Mouse (Mus musculus) activated CD4-positive, CD25-positive, alpha-beta regulatory T cell, adult 4 months (primary cell): Measurements from ENCODE around the gene Limd1. TPM values are rescaled to one million over a fixed set of nuclear protein-coding genes. Genes with fewer than 3 reads are reported as not detected.

Source experiments
- polyA plus RNA-seq, 2 experiments: library from polyadenylated mRNA; unstranded; fragments of 100-300 nt; shearing (Covaris generic); gene quantifications; one replicate each; pipeline ENCODE4 v1.2.1; 2017

Gene Limd1
- polyA plus RNA-seq, 2 experiments from 2014 or later, result 31.3 to 38.7 TPM

Other genes with a start within 250 kb of the Limd1 start
- 1 to 10 TPM in 1 of 2 experiments, under 1 TPM in 1; 0.46 to 1.2 TPM for gene Tmem158, start 217.9 kb upstream of the Limd1 start, polyA plus RNA-seq
- gene Lars2, start 111.8 kb upstream of the Limd1 start, polyA plus RNA-seq, result 1,000 to 10,000 TPM in 1 of 2 experiments, 100 to 1,000 TPM in 1; 631 to 1,180 TPM
- gene Sacm1l, start 51.1 kb downstream of the Limd1 start, polyA plus RNA-seq, result 10 to 100 TPM; 45.6 to 59.3 TPM
- under 1 TPM; 0.47 to 0.83 TPM for gene Slc6a20b, start 153.9 kb downstream of the Limd1 start, polyA plus RNA-seq
- 10 to 100 TPM; 15.3 to 36.5 TPM for gene Ccr9, start 199.7 kb downstream of the Limd1 start, polyA plus RNA-seq
- under 1 TPM in 1 of 2 experiments, not detected in 1; 0.54 TPM for gene Slc6a20a, start 200.2 kb downstream of the Limd1 start, polyA plus RNA-seq
- 10 to 100 TPM; 51.1 to 71.1 TPM for gene Lztfl1, start 239.0 kb downstream of the Limd1 start, polyA plus RNA-seq